Mouse (Mus musculus) kidney, postnatal 0 days (tissue): ENCODE results near the gene Gli2. TPM values are rescaled to one million over a fixed set of nuclear protein-coding genes. Genes with fewer than 3 reads are reported as not detected.

Experiments
- ATAC-seq: fragments of 200-750 bp; cut with Nextera tagmentation; replicated peaks from 2 replicates; pipeline ENCODE4 v1.8.0; 2017; ENCODE audit warnings: low read depth, moderate number of reproducible peaks, moderate TSS enrichment, moderate library complexity; ENCODE audit not compliant: low FRiP score
- DNase-seq: peaks from one replicate; pipeline ENCODE4 v3.0.0-alpha.2; 2016; ENCODE audit warnings: low spot score
- H3K27ac ChIP-seq: fragments of 300-500 bp; sonication (generic); 2 replicates; pipeline ENCODE4 v1.5.1; 2014; ENCODE audit warnings: mild to moderate bottlenecking
- H3K27me3 ChIP-seq: fragments of 300-500 bp; sonication (generic); 2 replicates; pipeline ENCODE4 v1.6.1; 2014; ENCODE audit warnings: low read length, mixed read lengths; ENCODE audit not compliant: insufficient read depth
- H3K36me3 ChIP-seq: fragments of 300-500 bp; sonication (generic); 2 replicates; pipeline ENCODE4 v1.6.1; 2014; ENCODE audit warnings: low read length, mixed read lengths; ENCODE audit not compliant: insufficient read depth
- H3K4me1 ChIP-seq: fragments of 300-500 bp; sonication (generic); replicated peaks from 2 replicates; pipeline ENCODE4 v1.6.1; 2014; ENCODE audit warnings: antibody characterized with exemption, low read length, mixed read lengths; ENCODE audit not compliant: insufficient read depth
- H3K4me2 ChIP-seq: fragments of 300-500 bp; sonication (generic); 2 replicates; pipeline ENCODE4 v1.6.1; 2014; ENCODE audit warnings: mild to moderate bottlenecking, low read length, moderate library complexity, mixed read lengths
- H3K4me3 ChIP-seq: fragments of 300-500 bp; sonication (generic); replicated peaks from 2 replicates; pipeline ENCODE4 v1.5.1; 2014; ENCODE audit warnings: low read depth, low read length
- H3K9ac ChIP-seq: fragments of 300-500 bp; sonication (generic); 2 replicates; pipeline ENCODE4 v1.6.1; 2014; ENCODE audit warnings: low read depth, low read length
- H3K9me3 ChIP-seq: fragments of 300-500 bp; sonication (generic); replicated peaks from 2 replicates; pipeline ENCODE4 v1.6.1; 2016; ENCODE audit warnings: low read length, inconsistent platforms, mixed read lengths
- CTCF ChIP-seq: IDR thresholded peaks from 2 replicates; pipeline ENCODE4 v1.5.1; 2016; ENCODE audit warnings: antibody characterized with exemption, low read depth, mild to moderate bottlenecking, moderate library complexity
- WGBS: fragments of 180-500 bp; shearing (Covaris S2); extraction: QIAGEN DNeasy Blood & Tissue Kit; methylation state at CpG from one replicate; pipeline ENCODE4 v1.1.7; 2014; 5-methylcytosine and 5-hydroxymethylcytosine counted together
- polyA plus RNA-seq: library from polyadenylated mRNA; unstranded; fragments of >200 nt; fragmentation: Nextera tagmentation; extraction: Ambion mirVana; gene quantifications from 2 replicates; pipeline ENCODE4 v1.2.1, GENCODE M21; 2015

Gene Gli2
- polyA plus RNA-seq, 1 experiment from 2014 or later, result 2.6 TPM

- Histone ChIP-seq H3K4me3 (no peak overlapping the region), H3K9me3 (no peaks in the 10 kb centered on the region), H3K36me3 (no peaks in the 10 kb centered on the region), H3K4me2 (no peak overlapping the region), H3K27me3 (no peaks in the 10 kb centered on the region), H3K27ac (no peak overlapping the region), H3K9ac (no peak overlapping the region), H3K4me1 (no peaks in the 10 kb centered on the region)
- no peak for TF ChIP-seq CTCF
- WGBS, result 10% methylated on average over 7 of the region's 7 CpGs
- DNase-seq (peak; percentile 89), ATAC-seq (peak; percentile 76)
These were observed 135.7 kb downstream of the Gli2 start for GRCm38 (mm10) chr1:118917520-118918220.

- Histone ChIP-seq H3K4me3 (no peak overlapping the region), H3K27me3 (no peaks in the 10 kb centered on the region), H3K9ac (no peak overlapping the region), H3K4me1 (no peaks in the 10 kb centered on the region), H3K36me3 (no peaks in the 10 kb centered on the region), H3K4me2 (no peak overlapping the region), H3K9me3 (no peaks in the 10 kb centered on the region), H3K27ac (no peak overlapping the region)
- WGBS, result 40% methylated on average over 12 of the region's 12 CpGs
- DNase-seq (no peak), ATAC-seq (no peak)
- no peak; the same call in 1 of the 2 replicates for TF ChIP-seq CTCF
These were observed 136.8 kb downstream of the Gli2 start for GRCm38 (mm10) chr1:118916477-118917075.

- WGBS, result 63% methylated on average over 17 of the region's 17 CpGs
These were observed 139.7 kb downstream of the Gli2 start for GRCm38 (mm10) chr1:118913414-118914385.

GRCm38 (mm10) chr1:118912929-118913328, 140.5 kb downstream of the Gli2 start:
- H3K36me3 ChIP-seq, result no peaks in the 10 kb centered on the region
- 39% methylated on average over 6 of the region's 6 CpGs for whole genome bisulfite sequencing
- no peak overlapping the region for H3K27ac ChIP-seq
- H3K9ac ChIP-seq, result no peak overlapping the region
- DNase-seq (no peak), ATAC-seq (no peak)
- no peaks in the 10 kb centered on the region for H3K9me3 ChIP-seq
- H3K4me3 ChIP-seq, result no peak overlapping the region
- H3K4me2 ChIP-seq, result no peak overlapping the region
- H3K4me1 ChIP-seq, result peaks cover 7% of the 10 kb centered on the region
- TF ChIP-seq CTCF, result no peak
- no peaks in the 10 kb centered on the region for H3K27me3 ChIP-seq

More at GRCm38 (mm10) chr1:118913414-118914385, 139.7 kb downstream of the Gli2 start:
- no peak for ATAC-seq
- no peaks in the 10 kb centered on the region for H3K27me3 ChIP-seq
- H3K9me3 ChIP-seq, result no peaks in the 10 kb centered on the region
- H3K36me3 ChIP-seq, result no peaks in the 10 kb centered on the region
- H3K4me2 ChIP-seq, result no peak overlapping the region
- no peak overlapping the region for H3K9ac ChIP-seq
- no peaks in the 10 kb centered on the region for H3K4me1 ChIP-seq
- no peak for DNase-seq
- no peak overlapping the region for H3K4me3 ChIP-seq
- no peak overlapping the region for H3K27ac ChIP-seq
- no peak for TF ChIP-seq CTCF

- H3K4me2 ChIP-seq, result no peak overlapping the region
- no peaks in the 10 kb centered on the region for H3K27me3 ChIP-seq
- no peak overlapping the region for H3K4me3 ChIP-seq
- no peak overlapping the region for H3K9ac ChIP-seq
- DNase-seq, result no peak
- no peak for ATAC-seq
- H3K27ac ChIP-seq, result no peak overlapping the region
- no peak for TF ChIP-seq CTCF
- no peaks in the 10 kb centered on the region for H3K9me3 ChIP-seq
- H3K4me1 ChIP-seq, result peaks cover 8% of the 10 kb centered on the region
- H3K36me3 ChIP-seq, result no peaks in the 10 kb centered on the region
- WGBS, result 81% methylated on average over 3 of the region's 3 CpGs
These were observed 142.0 kb downstream of the Gli2 start for GRCm38 (mm10) chr1:118911427-118911727.

GRCm38 (mm10) chr1:118910693-118911426, 142.6 kb downstream of the Gli2 start:
- Histone ChIP-seq H3K27ac (no peak overlapping the region), H3K9ac (no peak overlapping the region), H3K27me3 (no peaks in the 10 kb centered on the region), H3K4me3 (no peak overlapping the region), H3K9me3 (no peaks in the 10 kb centered on the region), H3K4me1 (peaks cover 8% of the 10 kb centered on the region), H3K4me2 (no peak overlapping the region), H3K36me3 (no peaks in the 10 kb centered on the region)
- WGBS, result 55% methylated on average over 13 of the region's 13 CpGs
- DNase-seq (no peak), ATAC-seq (no peak)
- no peak for TF ChIP-seq CTCF
